Mouse (Mus musculus): ENCODE measurements around the gene Rmdn2. TPM values are rescaled to one million over a fixed set of nuclear protein-coding genes. Genes with fewer than 3 reads are reported as not detected.

The Rmdn2 gene
- polyA plus RNA-seq, 1 experiment: 7.3 TPM

DNA sequence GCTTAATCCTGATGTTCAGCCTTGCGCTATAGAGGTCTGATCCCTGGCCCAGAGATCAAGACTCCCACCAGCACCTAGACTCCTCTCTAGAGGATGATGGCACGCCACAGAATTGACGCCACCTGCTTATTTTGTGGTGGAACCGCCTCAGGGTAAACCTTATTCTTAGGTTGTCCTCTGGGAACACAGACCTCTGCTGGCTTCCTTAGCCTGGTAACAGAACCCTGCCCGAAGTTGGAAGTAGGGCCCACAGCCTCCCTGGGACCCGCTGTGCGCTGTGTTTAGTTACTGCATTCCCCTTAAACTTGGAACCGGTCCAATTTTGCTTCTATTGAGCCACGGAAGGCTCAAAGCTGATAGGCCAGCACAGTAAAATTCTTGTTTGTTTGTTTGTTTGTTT, 100.9 kb downstream of the Rmdn2 start:
- no peak overlapping the region for H3K4me3 ChIP-seq (ENCODE audit: insufficient read depth, low read length)
- peaks cover 4% of the 10 kb centered on the region; the same call in 1 of the 2 replicates for H3K4me1 ChIP-seq (ENCODE audit: control insufficient read depth, insufficient read depth, low read length)
- H3K27ac ChIP-seq (ENCODE audit: insufficient read depth, low read depth, low read length): no peak overlapping the region
- TF ChIP-seq CTCF (IDR thresholded peaks at IDR 0.05; ENCODE audit: low read depth, low read length) (no peak), POLR2A (IDR thresholded peaks at IDR 0.05; ENCODE audit: borderline replicate concordance, low read depth, low read length) (no peak)

DNA sequence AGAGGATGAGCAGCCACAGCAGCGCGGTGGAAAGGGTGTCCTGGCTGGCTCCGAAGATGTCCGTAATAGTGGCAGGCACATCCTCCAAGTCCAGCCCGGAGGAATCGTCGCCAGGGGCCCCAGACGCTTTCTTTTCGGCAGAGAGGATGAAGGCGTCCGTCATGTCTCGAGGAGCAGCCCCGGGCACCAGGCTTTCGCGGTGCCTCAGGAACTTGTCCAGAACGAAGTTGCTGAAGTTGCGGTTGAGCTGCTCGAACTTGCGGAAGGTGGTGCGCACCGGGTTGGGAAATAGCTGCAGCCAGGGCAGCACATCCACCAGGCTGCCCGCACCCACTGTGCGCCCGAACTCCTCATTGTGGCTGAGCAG, 101.6 kb downstream of the Rmdn2 start:
- no peak for TF ChIP-seq POLR2A (IDR thresholded peaks at IDR 0.05; ENCODE audit: borderline replicate concordance, low read depth, low read length)
- TF ChIP-seq CTCF (IDR thresholded peaks at IDR 0.05; ENCODE audit: low read depth, low read length): no peak
- Histone ChIP-seq H3K27ac (ENCODE audit: insufficient read depth, low read depth, low read length) (no peak overlapping the region), H3K4me3 (ENCODE audit: insufficient read depth, low read length) (peak overlapping the region; percentile 33)

DNA sequence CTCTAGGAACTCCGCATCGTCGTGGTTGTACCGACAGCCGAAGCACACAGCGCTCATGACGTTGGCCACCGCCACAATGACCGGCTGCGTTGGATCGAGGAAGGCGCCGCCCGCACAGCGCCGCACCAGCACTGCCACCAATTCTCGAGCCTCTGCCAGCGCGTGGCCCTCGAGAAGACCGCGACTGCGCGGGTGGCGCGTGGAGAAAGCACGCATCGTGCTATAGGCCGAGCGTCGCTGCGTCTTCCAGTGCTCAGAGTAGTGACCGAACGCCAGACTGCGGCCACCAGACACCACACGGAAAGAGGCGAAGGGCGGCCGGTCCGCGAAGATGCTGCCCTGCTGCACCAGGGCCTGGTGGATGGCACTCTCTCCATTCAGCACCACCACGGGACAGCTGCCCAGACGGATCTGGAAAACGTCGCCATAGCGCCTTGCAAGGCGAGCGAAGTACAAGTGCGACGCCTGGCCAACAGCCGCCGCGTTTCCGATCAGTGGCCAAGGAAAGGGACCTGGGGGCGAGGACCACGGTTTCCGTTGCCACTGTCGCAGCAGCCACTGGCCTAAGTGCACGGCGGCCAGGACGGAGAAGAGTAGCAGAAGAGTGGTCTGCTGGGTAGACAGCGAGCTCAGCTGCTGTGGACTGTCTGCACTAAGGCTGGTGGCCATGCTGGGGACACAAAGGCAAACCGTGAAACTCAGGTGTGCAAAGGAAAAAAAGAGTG, 102.1 kb downstream of the Rmdn2 start:
- TF ChIP-seq CTCF (IDR thresholded peaks at IDR 0.05; ENCODE audit: low read depth, low read length): no peak
- TF ChIP-seq POLR2A (IDR thresholded peaks at IDR 0.05; ENCODE audit: borderline replicate concordance, low read depth, low read length): no peak
- Histone ChIP-seq H3K4me3 (ENCODE audit: insufficient read depth, low read length) (peak overlapping the region; percentile 33), H3K27ac (ENCODE audit: insufficient read depth, low read depth, low read length) (no peak overlapping the region), H3K4me1 (ENCODE audit: control insufficient read depth, insufficient read depth, low read length) (peaks cover 4% of the 10 kb centered on the region; the same call in 1 of the 2 replicates)

More for the DNA sequence above, 101.6 kb downstream of the Rmdn2 start:
- H3K4me1 ChIP-seq (ENCODE audit: control insufficient read depth, insufficient read depth, low read length): peaks cover 4% of the 10 kb centered on the region; the same call in 1 of the 2 replicates

DNA sequence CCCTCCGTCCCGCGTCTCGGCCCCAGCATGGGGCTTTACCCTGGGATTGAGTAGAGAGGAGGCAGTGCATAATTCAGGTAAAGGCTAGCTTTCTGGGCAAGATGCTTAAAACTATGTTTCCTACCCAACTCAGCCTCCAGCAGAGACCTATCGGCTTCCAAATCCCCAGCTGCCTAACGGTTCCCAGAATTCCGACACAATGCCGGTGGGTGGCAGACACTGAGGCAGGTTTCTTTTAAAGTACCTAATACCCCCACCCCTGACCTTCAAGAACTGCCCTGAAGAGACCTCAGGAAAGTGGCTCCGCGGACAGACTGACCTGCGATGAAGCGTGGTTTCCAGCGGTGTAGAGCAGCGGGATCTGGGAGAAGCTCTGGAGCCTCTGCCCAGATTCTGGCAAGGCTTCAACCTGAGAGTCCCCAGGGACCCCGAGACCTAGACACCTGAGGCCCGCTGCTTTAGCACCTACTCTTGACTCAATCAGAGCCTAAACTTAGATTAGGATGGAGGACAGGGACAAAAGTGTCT, 102.8 kb downstream of the Rmdn2 start:
- H3K4me1 ChIP-seq (ENCODE audit: control insufficient read depth, insufficient read depth, low read length): peaks cover 4% of the 10 kb centered on the region; the same call in 1 of the 2 replicates
- H3K27ac ChIP-seq (ENCODE audit: insufficient read depth, low read depth, low read length): no peak overlapping the region

DNA sequence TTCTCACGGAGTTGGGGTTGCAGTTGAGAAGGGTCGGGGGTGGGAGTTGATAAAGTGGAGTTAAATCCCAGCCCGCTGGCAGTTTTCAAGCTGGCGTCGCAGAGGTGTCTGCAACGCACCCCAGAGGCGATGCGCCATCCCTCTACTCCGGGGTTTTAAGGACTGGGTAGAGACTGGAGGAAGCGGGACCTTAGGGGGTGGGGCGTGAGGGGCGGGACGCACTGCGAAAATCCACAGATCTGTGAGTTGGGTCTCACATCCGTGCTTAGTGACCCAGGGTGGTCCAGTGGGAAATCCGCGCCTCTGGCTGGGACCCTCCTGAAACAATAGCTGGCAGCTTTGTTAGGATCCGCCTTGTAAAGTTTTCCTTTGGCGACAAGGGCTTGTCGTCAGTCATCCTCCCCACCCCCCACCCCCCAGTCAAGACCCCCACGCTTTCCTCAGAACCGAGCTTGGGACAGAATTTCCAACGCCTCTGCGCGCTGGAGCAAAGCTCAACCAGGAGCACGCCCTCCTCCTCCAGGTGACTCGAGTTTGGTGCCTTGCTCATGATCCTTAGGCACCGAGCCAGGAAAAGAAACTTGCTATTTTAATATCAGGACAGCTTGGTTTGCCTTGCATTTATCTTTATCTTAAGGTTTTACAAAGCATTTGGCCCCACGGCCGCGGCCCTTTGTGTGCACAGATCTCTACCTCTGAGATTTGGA, 103.4 kb downstream of the Rmdn2 start, which contains the start of gene Cyp1b1:
Gene Cyp1b1 (minus strand): TSS at position 131 of the 707 bp plus-strand sequence.
- TF ChIP-seq POLR2A (IDR thresholded peaks at IDR 0.05; ENCODE audit: borderline replicate concordance, low read depth, low read length) (no peak), CTCF (IDR thresholded peaks at IDR 0.05; ENCODE audit: low read depth, low read length) (no peak)
- Histone ChIP-seq H3K4me3 (ENCODE audit: insufficient read depth, low read length) (peak within 1 kb of the TSS; percentile 52), H3K4me1 (ENCODE audit: control insufficient read depth, insufficient read depth, low read length) (peaks cover 4% of the 10 kb centered on the region; the same call in 1 of the 2 replicates), H3K27ac (ENCODE audit: insufficient read depth, low read depth, low read length) (no peak within 1 kb of the TSS)

More for the DNA sequence above, 102.8 kb downstream of the Rmdn2 start:
- no peak for TF ChIP-seq POLR2A (IDR thresholded peaks at IDR 0.05; ENCODE audit: borderline replicate concordance, low read depth, low read length)
- no peak for TF ChIP-seq CTCF (IDR thresholded peaks at IDR 0.05; ENCODE audit: low read depth, low read length)
- peak overlapping the region; percentile 52; the same call in 1 of the 2 replicates for H3K4me3 ChIP-seq (ENCODE audit: insufficient read depth, low read length)

DNA sequence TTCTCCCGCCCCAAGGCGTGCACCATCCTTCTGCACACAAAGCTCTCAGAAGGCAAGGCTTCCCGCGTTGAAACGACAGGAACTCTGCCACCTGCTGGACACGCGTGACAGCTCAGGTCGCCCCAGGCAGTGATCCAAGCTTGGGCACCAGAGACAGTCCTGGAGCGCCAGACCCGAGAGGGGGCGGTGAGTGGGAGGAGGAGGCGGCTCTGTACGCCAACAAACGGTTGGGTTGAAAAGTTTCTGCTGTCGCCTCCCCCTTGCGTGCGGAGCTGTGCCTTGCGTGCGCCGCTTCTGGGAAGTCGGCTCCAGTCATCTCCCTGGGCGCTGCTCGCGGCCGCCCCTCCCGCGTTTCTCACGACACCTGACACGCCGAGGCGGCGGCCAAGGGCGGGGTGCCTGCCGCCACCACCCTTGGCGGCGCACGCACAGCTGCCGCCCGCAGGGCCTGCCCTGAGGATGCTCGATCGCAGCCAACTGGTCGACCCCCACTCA, 104.0 kb downstream of the Rmdn2 start:
- Histone ChIP-seq H3K4me3 (ENCODE audit: insufficient read depth, low read length) (peak overlapping the region; percentile 52), H3K27ac (ENCODE audit: insufficient read depth, low read depth, low read length) (no peak overlapping the region), H3K4me1 (ENCODE audit: control insufficient read depth, insufficient read depth, low read length) (peaks cover 4% of the 10 kb centered on the region; the same call in 1 of the 2 replicates)
- TF ChIP-seq POLR2A (IDR thresholded peaks at IDR 0.05; ENCODE audit: borderline replicate concordance, low read depth, low read length): no peak
- TF ChIP-seq CTCF (IDR thresholded peaks at IDR 0.05; ENCODE audit: low read depth, low read length): peak; percentile 67

DNA sequence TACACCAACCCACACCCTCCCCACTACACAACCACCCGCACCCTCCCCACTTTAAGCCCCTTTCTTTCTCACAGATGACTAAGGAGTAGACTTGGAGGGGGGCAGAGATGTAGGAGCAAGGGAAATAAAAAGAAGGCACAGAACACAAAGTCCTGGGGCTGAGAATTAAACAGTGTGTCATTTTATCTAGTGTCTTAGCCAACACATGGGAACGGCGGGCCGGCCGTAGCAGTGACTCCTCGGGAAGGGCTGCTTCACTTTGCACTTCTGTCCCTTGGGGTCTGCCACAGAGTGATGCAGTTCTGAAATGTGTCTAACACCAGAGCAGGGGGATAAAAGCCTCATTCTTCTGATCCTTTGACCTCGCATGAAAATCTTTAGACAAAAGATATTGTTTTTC, 109.0 kb downstream of the Rmdn2 start:
- TF ChIP-seq POLR2A (IDR thresholded peaks at IDR 0.05; ENCODE audit: borderline replicate concordance, low read depth, low read length) (no peak), CTCF (IDR thresholded peaks at IDR 0.05; ENCODE audit: low read depth, low read length) (no peak)
- Histone ChIP-seq H3K27ac (ENCODE audit: insufficient read depth, low read depth, low read length) (no peak overlapping the region), H3K4me3 (ENCODE audit: insufficient read depth, low read length) (no peak overlapping the region)

DNA sequence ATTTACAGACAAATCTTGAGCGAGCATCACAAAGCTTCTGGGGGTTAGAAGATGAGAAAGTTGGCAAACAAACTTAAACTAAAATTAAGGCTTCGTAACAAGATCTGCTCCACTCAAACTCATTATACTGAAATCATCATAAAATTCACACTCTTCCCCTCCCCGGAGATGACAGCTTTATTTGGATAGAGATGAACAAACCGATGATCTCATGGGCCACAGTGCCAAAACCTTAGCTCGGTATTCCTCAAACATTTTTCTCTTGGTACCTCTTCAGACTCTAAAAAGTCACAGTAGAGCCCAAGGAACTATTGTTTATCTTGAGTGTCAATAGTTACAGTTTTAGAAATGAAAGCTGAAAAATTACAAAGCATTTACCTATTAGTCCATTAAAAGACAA, 115.0 kb downstream of the Rmdn2 start:
- Histone ChIP-seq H3K27ac (ENCODE audit: insufficient read depth, low read depth, low read length) (no peak overlapping the region), H3K4me3 (ENCODE audit: insufficient read depth, low read length) (no peak overlapping the region), H3K4me1 (ENCODE audit: control insufficient read depth, insufficient read depth, low read length) (no peaks in the 10 kb centered on the region)
- TF ChIP-seq CTCF (IDR thresholded peaks at IDR 0.05; ENCODE audit: low read depth, low read length): no peak
- TF ChIP-seq POLR2A (IDR thresholded peaks at IDR 0.05; ENCODE audit: borderline replicate concordance, low read depth, low read length): no peak

More for the DNA sequence above, 109.0 kb downstream of the Rmdn2 start:
- peaks cover 4% of the 10 kb centered on the region; the same call in 1 of the 2 replicates for H3K4me1 ChIP-seq (ENCODE audit: control insufficient read depth, insufficient read depth, low read length)

DNA sequence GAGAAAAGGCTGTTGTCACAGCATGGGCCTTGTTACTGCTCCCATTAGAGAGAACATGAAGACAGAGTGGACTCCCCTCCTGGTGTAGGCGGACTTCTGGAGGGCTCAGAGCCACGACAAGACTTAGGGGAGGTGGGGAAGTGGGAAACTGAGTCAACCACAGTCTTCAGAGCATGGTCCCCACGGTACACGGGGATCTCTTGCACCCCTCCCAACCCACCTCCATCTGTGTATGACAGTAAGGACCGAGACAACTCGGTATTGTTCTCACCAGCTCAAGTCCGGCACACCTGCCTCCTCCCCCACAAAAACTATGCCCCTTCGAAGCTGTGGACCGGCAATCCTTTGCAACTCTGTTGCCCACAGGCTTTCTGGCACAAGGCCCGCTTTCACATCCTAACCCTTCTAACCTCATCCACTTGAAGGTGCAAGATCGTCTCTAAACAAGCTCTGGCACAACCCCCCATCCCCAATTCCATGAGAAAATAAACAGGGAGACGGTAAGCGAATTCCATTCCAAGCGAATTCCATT, 116.5 kb downstream of the Rmdn2 start:
- no peak overlapping the region for H3K27ac ChIP-seq (ENCODE audit: insufficient read depth, low read depth, low read length)
- no peak overlapping the region for H3K4me3 ChIP-seq (ENCODE audit: insufficient read depth, low read length)
- TF ChIP-seq POLR2A (IDR thresholded peaks at IDR 0.05; ENCODE audit: borderline replicate concordance, low read depth, low read length) (no peak), CTCF (IDR thresholded peaks at IDR 0.05; ENCODE audit: low read depth, low read length) (no peak)
- H3K4me1 ChIP-seq (ENCODE audit: control insufficient read depth, insufficient read depth, low read length): no peaks in the 10 kb centered on the region

Measured in bone marrow macrophage, adult 2 months (primary cell).